Mouse (Mus musculus) limb, embryonic 12.5 days (tissue): ENCODE measurements around the gene Tanc1. TPM values are rescaled to one million over a fixed set of nuclear protein-coding genes. Genes with fewer than 3 reads are reported as not detected.

Experiments used
- ATAC-seq: fragments of 200-750 bp; cut with Nextera tagmentation; 2 replicates; pipeline ENCODE4 v1.8.0; 2017; ENCODE audit warnings: low read depth, moderate TSS enrichment; ENCODE audit not compliant: insufficient number of reproducible peaks, insufficient read depth, low FRiP score, low TSS enrichment
- H3K27ac ChIP-seq: fragments of 300-500 bp; sonication (generic); 2 replicates; pipeline ENCODE4 v1.5.1; 2016; ENCODE audit warnings: mild to moderate bottlenecking, moderate library complexity
- H3K27me3 ChIP-seq: fragments of 300-500 bp; sonication (generic); 2 replicates; pipeline ENCODE4 v1.6.1; 2016; ENCODE audit warnings: mild to moderate bottlenecking, moderate library complexity
- H3K36me3 ChIP-seq: fragments of 300-500 bp; sonication (generic); 2 replicates; pipeline ENCODE4 v1.6.1; 2016; ENCODE audit warnings: mild to moderate bottlenecking, moderate library complexity
- H3K4me1 ChIP-seq: fragments of 300-500 bp; sonication (generic); replicated peaks from 2 replicates; pipeline ENCODE4 v1.6.1; 2016
- H3K4me2 ChIP-seq: fragments of 300-500 bp; sonication (generic); 2 replicates; pipeline ENCODE4 v1.6.1; 2016; ENCODE audit warnings: mild to moderate bottlenecking, moderate library complexity
- H3K4me3 ChIP-seq: fragments of 300-500 bp; sonication (generic); replicated peaks from 2 replicates; pipeline ENCODE4 v1.5.1; 2016; ENCODE audit warnings: mild to moderate bottlenecking
- H3K9ac ChIP-seq: fragments of 300-500 bp; sonication (generic); replicated peaks from 2 replicates; pipeline ENCODE4 v1.6.1; 2016; ENCODE audit warnings: mild to moderate bottlenecking, moderate library complexity
- H3K9me3 ChIP-seq: fragments of 300-500 bp; sonication (generic); 2 replicates; pipeline ENCODE4 v1.6.1; 2016; ENCODE audit warnings: mild to moderate bottlenecking, moderate library complexity
- WGBS: fragments of 180-500 bp; shearing (Covaris S2); methylation state at CpG from one replicate; pipeline ENCODE4 v1.1.7; 2016; 5-methylcytosine and 5-hydroxymethylcytosine counted together
- polyA plus RNA-seq: library from polyadenylated mRNA; unstranded; fragments of >200 nt; fragmentation: Nextera tagmentation; extraction: Ambion mirVana; gene quantifications from 2 replicates; pipeline ENCODE4 v1.2.1, GENCODE M21; 2016

Tanc1 gene
- polyA plus RNA-seq, 1 experiment from 2014 or later, result 70.6 TPM

- H3K27ac ChIP-seq, result no peak overlapping the region
- peaks cover 88% of the 10 kb centered on the region for H3K36me3 ChIP-seq
- H3K4me1 ChIP-seq, result no peaks in the 10 kb centered on the region
- no peaks in the 10 kb centered on the region for H3K9me3 ChIP-seq
- H3K27me3 ChIP-seq, result no peaks in the 10 kb centered on the region
- H3K4me2 ChIP-seq, result no peak overlapping the region
- ATAC-seq, result no peak
- H3K9ac ChIP-seq, result no peak overlapping the region
- H3K4me3 ChIP-seq, result no peak overlapping the region
- 81% methylated on average over 16 of the region's 16 CpGs for WGBS
Measured at GRCm38 (mm10) chr2:59798934-59799532, 187.2 kb downstream of the Tanc1 start.

- no peak overlapping the region for H3K4me3 ChIP-seq
- H3K9ac ChIP-seq, result no peak overlapping the region
- H3K27ac ChIP-seq, result no peak overlapping the region
- no peaks in the 10 kb centered on the region for H3K4me1 ChIP-seq
- no peaks in the 10 kb centered on the region for H3K27me3 ChIP-seq
- no peak for ATAC-seq
- H3K9me3 ChIP-seq, result no peaks in the 10 kb centered on the region
- peaks cover 87% of the 10 kb centered on the region for H3K36me3 ChIP-seq
- WGBS, result 80% methylated on average over 14 of the region's 14 CpGs
- no peak overlapping the region for H3K4me2 ChIP-seq
Measured at GRCm38 (mm10) chr2:59799572-59799971, 187.7 kb downstream of the Tanc1 start.

- Histone ChIP-seq H3K9ac (no peak overlapping the region), H3K4me2 (no peak overlapping the region), H3K27me3 (no peaks in the 10 kb centered on the region), H3K36me3 (peaks cover 82% of the 10 kb centered on the region), H3K27ac (no peak overlapping the region), H3K9me3 (no peaks in the 10 kb centered on the region), H3K4me3 (no peak overlapping the region), H3K4me1 (0 out of 2 replicates have a peak, but pooled peaks cover 4% of the 10 kb centered on the region)
- 92% methylated on average over 18 of the region's 18 CpGs for WGBS
- ATAC-seq, result peak; percentile 40; the same call in 1 of the 2 replicates
Measured at GRCm38 (mm10) chr2:59800481-59801266, 188.8 kb downstream of the Tanc1 start.

GRCm38 (mm10) chr2:59802722-59803387 is 191.0 kb downstream of the Tanc1 start:
- H3K9me3 ChIP-seq, result no peaks in the 10 kb centered on the region
- ATAC-seq, result no peak
- peaks cover 88% of the 10 kb centered on the region for H3K36me3 ChIP-seq
- H3K27ac ChIP-seq, result no peak overlapping the region
- no peak overlapping the region for H3K4me2 ChIP-seq
- H3K9ac ChIP-seq, result no peak overlapping the region
- H3K27me3 ChIP-seq, result no peaks in the 10 kb centered on the region
- WGBS, result 87% methylated on average over 8 of the region's 8 CpGs
- H3K4me1 ChIP-seq, result 0 out of 2 replicates have a peak, but pooled peaks cover 7% of the 10 kb centered on the region
- no peak overlapping the region for H3K4me3 ChIP-seq

GRCm38 (mm10) chr2:59805595-59805994 is 193.8 kb downstream of the Tanc1 start:
- Histone ChIP-seq H3K4me1 (0 out of 2 replicates have a peak, but pooled peaks cover 7% of the 10 kb centered on the region), H3K4me2 (no peak overlapping the region), H3K27ac (no peak overlapping the region), H3K36me3 (peaks cover 92% of the 10 kb centered on the region), H3K9ac (no peak overlapping the region), H3K4me3 (no peak overlapping the region), H3K9me3 (no peaks in the 10 kb centered on the region), H3K27me3 (no peaks in the 10 kb centered on the region)
- 49% methylated on average over 2 of the region's 2 CpGs for WGBS
- no peak for ATAC-seq

GRCm38 (mm10) chr2:59806038-59806437 is 194.2 kb downstream of the Tanc1 start:
- H3K9me3 ChIP-seq, result no peaks in the 10 kb centered on the region
- peaks cover 92% of the 10 kb centered on the region for H3K36me3 ChIP-seq
- no peak overlapping the region for H3K4me3 ChIP-seq
- no peak overlapping the region for H3K4me2 ChIP-seq
- H3K9ac ChIP-seq, result no peak overlapping the region
- no peak for ATAC-seq
- H3K27ac ChIP-seq, result no peak overlapping the region
- no peaks in the 10 kb centered on the region for H3K27me3 ChIP-seq
- 0 out of 2 replicates have a peak, but pooled peaks cover 7% of the 10 kb centered on the region for H3K4me1 ChIP-seq
- WGBS, result 88% methylated on average over 6 of the region's 6 CpGs

GRCm38 (mm10) chr2:59808608-59809007 is 196.8 kb downstream of the Tanc1 start:
- ATAC-seq, result no peak
- 86% methylated on average over 4 of the region's 4 CpGs for WGBS
- Histone ChIP-seq H3K27ac (no peak overlapping the region), H3K9ac (no peak overlapping the region), H3K4me2 (no peak overlapping the region), H3K36me3 (peaks cover 90% of the 10 kb centered on the region), H3K4me3 (no peak overlapping the region), H3K27me3 (no peaks in the 10 kb centered on the region), H3K9me3 (no peaks in the 10 kb centered on the region), H3K4me1 (0 out of 2 replicates have a peak, but pooled peaks cover 7% of the 10 kb centered on the region)

GRCm38 (mm10) chr2:59810039-59810438 is 198.2 kb downstream of the Tanc1 start:
- Histone ChIP-seq H3K4me3 (no peak overlapping the region), H3K4me1 (0 out of 2 replicates have a peak, but pooled peaks cover 7% of the 10 kb centered on the region), H3K27ac (no peak overlapping the region), H3K4me2 (no peak overlapping the region), H3K9ac (no peak overlapping the region), H3K9me3 (no peaks in the 10 kb centered on the region), H3K36me3 (peaks cover 89% of the 10 kb centered on the region), H3K27me3 (no peaks in the 10 kb centered on the region)
- no peak for ATAC-seq
- 92% methylated on average over 7 of the region's 7 CpGs for WGBS

GRCm38 (mm10) chr2:59811247-59811646 is 199.4 kb downstream of the Tanc1 start:
- Histone ChIP-seq H3K36me3 (peaks cover 92% of the 10 kb centered on the region), H3K27me3 (no peaks in the 10 kb centered on the region)
- WGBS, result 68% methylated on average over 1 of the region's 1 CpGs

GRCm38 (mm10) chr2:59812641-59813040 is 200.8 kb downstream of the Tanc1 start:
- Histone ChIP-seq H3K9me3 (no peaks in the 10 kb centered on the region), H3K27ac (no peak overlapping the region), H3K36me3 (peaks cover 93% of the 10 kb centered on the region), H3K27me3 (no peaks in the 10 kb centered on the region), H3K4me2 (no peak overlapping the region), H3K4me1 (no peaks in the 10 kb centered on the region), H3K4me3 (no peak overlapping the region), H3K9ac (no peak overlapping the region)
- WGBS, result 92% methylated on average over 1 of the region's 1 CpGs
- ATAC-seq, result no peak

More at GRCm38 (mm10) chr2:59811247-59811646, 199.4 kb downstream of the Tanc1 start:
- H3K27ac ChIP-seq, result no peak overlapping the region
- ATAC-seq, result no peak
- H3K4me1 ChIP-seq, result no peaks in the 10 kb centered on the region
- H3K9ac ChIP-seq, result no peak overlapping the region
- no peak overlapping the region for H3K4me2 ChIP-seq
- H3K4me3 ChIP-seq, result no peak overlapping the region
- H3K9me3 ChIP-seq, result no peaks in the 10 kb centered on the region

GRCm38 (mm10) chr2:59813457-59813856 is 201.6 kb downstream of the Tanc1 start:
- no peak for ATAC-seq
- WGBS, result 88% methylated on average over 13 of the region's 13 CpGs
- Histone ChIP-seq H3K27ac (no peak overlapping the region), H3K9me3 (no peaks in the 10 kb centered on the region), H3K4me3 (no peak overlapping the region), H3K9ac (no peak overlapping the region), H3K36me3 (peaks cover 93% of the 10 kb centered on the region), H3K27me3 (no peaks in the 10 kb centered on the region), H3K4me1 (no peaks in the 10 kb centered on the region), H3K4me2 (no peak overlapping the region)
